Mouse (Mus musculus): ENCODE results near the gene Prc1. TPM values are rescaled to one million over a fixed set of nuclear protein-coding genes. Genes with fewer than 3 reads are reported as not detected.

Prc1 gene
- total RNA-seq, 2 experiments from 2014 or later, result 0.38 to 0.45 TPM

DNA sequence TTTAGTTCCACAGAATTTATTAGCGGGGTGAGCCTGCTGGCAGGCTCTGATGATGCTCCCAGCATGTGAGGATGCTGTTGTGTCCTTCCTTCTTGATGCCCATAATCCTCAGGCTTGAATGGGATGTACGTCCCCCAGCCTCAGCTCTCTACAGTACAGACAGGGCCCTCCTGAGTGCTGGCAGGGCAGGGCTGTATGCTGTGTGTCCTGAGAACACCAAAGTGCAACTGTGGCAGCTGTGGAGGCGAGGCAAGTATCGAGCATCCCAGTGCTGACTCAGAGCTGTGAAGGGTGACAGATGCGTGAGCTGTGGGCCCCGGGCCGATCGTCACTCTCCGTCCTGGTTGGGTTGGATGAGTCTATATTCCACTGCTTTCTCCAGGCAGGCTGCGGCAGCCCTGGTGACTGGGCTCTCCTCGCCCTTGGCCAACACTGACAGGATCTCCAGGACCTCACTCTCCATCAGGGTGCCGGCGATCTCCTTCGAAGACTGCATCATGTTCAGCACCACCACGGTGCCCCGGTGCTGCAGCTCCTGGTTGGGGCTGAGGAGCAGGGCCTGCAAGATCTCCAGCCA, 31.1 kb downstream of the Prc1 start:
- Histone ChIP-seq H3K27ac (peak overlapping the region; percentile 95), H3K4me3 (no peak overlapping the region)
- intact Hi-C loops (cut with DNase I), result no loop called here
- TF ChIP-seq CTCF (IDR thresholded peaks at IDR 0.05), result no peak
- no peak for DNase-seq

DNA sequence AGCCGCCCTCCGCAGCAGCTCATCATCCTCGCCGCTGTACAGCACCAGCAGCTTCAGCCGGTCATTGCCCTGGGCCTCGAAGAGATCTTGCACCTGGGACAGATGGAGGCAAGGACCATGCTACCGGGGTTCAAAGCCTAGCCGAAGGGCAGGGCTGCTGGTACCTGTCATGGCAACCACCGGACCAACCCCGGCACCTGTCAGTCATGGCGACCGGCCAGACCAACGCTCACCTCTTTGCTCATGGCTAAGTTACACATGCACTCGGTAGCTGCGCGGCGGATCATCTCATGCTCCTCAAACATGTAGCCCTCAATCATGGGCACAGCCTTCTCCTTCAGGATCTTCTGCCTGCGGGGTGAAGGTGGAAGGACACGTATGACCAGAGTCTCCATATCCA, 31.8 kb downstream of the Prc1 start:
- Histone ChIP-seq H3K27ac (no peak overlapping the region), H3K4me3 (no peak overlapping the region)
- DNase-seq, result no peak
- intact Hi-C loops (cut with DNase I), result no loop called here
- TF ChIP-seq CTCF (IDR thresholded peaks at IDR 0.05), result no peak

DNA sequence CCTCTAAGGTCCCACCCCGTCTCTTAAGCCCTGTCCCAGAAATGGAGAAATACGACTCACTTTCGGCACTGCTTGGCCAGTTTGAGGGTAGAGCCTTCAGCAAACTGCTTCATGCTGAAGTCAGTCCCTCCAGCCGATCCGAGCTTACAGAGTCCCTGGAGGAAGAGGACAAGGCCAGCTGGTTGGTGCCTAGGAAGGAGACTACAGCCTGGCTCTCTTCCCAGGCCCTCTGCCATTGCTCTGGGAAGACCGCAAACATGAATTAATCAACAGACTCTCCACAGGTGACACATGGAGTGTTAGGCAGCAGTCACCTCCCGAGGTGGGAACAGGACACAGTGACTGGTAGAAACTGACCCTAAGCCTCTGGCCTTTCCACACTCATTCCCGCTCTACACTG, 36.0 kb downstream of the Prc1 start:
- DNase-seq, result no peak
- intact Hi-C loops (cut with DNase I), result no loop called here
- no peak overlapping the region for H3K27ac ChIP-seq

DNA sequence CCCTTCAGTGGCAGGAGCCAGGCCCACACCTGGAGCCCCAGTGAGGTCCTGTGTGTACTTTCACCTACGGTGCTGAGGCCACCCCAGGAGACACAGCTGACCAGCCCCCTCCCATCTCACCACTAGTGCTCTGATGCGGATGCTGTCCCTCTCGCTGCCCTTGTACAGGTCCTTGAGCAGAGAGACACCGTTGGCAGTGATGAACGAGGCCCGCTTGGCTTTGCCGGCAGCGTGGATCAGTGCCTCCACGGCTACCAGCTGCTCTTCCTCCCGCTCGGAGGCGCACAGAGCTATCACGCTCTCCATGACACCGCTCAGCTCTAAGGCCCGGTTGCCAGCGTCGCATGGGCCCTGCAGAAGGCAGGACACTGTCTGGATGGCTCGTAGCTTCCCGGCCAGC, 37.2 kb downstream of the Prc1 start:
- H3K27ac ChIP-seq, result no peak overlapping the region
- intact Hi-C loops (cut with DNase I), result no loop called here
- DNase-seq, result no peak
- no peak for TF ChIP-seq CTCF (IDR thresholded peaks at IDR 0.05)
- no peak overlapping the region for H3K4me3 ChIP-seq

More for the DNA sequence above, 36.0 kb downstream of the Prc1 start:
- no peak overlapping the region for H3K4me3 ChIP-seq
- no peak for TF ChIP-seq CTCF (IDR thresholded peaks at IDR 0.05)

DNA sequence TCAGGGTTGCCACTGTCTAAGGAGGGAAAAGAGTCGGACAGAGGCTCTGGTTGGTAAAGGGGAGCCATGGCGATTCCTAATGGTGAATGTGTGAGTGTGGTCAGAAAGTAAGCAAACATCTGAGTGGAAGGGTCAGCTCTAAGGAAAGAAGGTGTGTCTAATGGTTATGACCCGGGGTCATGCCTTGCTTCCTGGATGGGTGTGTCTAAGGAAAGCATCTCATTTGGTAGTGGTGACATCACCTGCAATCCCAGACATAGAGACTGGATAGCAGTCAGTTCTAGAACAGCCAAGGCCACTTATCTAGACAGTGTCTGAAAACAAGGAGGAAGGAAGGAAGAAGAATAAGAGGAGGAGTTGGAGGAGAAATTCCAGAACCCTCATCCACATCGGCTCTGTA, 40.6 kb downstream of the Prc1 start:
- Histone ChIP-seq H3K27ac (no peak overlapping the region), H3K4me3 (no peak overlapping the region)
- no peak for DNase-seq
- intact Hi-C loops (cut with DNase I), result no loop called here
- no peak for TF ChIP-seq CTCF (IDR thresholded peaks at IDR 0.05)

DNA sequence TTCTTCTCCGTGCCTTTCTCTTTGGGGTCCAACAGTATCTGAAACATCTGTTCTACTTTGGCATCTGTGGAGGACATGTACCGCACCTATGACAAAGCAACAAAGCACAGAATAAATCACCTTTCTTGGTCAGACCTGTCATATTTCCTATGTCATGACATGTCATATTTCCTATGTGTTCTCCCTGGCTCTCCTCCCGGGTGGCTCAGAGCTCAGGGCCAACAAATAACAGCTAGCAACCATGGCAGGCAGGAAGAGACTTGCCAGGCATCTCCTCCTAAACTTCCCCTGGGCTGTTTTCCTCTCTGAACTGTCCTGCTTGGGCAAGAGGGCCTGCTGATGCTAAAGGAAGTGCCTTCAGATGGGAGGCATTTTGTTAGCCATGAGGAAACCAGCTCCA, 42.7 kb downstream of the Prc1 start:
- TF ChIP-seq CTCF (IDR thresholded peaks at IDR 0.05), result no peak
- no peak for DNase-seq
- Histone ChIP-seq H3K4me3 (no peak overlapping the region), H3K27ac (no peak overlapping the region)
- intact Hi-C loops (cut with DNase I), result no loop called here

DNA sequence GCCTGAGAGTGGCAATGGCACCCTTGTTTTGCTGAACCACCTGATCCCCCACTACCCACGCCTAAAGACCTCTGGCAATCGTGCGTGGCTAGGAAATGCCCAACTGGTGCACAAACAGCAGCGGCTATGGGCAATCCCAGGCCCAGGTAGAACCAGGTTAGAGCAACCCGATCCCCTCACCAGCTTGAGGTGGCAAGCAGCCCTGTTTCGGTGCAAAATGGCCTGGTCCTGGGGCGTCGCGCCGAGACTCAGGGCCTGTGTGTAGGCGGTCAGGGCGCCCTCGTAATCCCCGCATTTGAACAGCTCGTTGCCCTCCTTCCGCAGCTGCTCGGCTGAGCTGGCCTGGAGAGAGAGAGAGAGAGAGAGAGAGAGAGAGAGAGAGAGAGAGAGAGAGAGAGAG, 45.1 kb downstream of the Prc1 start:
- intact Hi-C loops (cut with DNase I), result no loop called here
- Histone ChIP-seq H3K4me3 (peak overlapping the region; percentile 86), H3K27ac (peak overlapping the region; percentile 95)
- no peak for TF ChIP-seq CTCF (IDR thresholded peaks at IDR 0.05)
- DNase-seq, result peak; percentile 68

DNA sequence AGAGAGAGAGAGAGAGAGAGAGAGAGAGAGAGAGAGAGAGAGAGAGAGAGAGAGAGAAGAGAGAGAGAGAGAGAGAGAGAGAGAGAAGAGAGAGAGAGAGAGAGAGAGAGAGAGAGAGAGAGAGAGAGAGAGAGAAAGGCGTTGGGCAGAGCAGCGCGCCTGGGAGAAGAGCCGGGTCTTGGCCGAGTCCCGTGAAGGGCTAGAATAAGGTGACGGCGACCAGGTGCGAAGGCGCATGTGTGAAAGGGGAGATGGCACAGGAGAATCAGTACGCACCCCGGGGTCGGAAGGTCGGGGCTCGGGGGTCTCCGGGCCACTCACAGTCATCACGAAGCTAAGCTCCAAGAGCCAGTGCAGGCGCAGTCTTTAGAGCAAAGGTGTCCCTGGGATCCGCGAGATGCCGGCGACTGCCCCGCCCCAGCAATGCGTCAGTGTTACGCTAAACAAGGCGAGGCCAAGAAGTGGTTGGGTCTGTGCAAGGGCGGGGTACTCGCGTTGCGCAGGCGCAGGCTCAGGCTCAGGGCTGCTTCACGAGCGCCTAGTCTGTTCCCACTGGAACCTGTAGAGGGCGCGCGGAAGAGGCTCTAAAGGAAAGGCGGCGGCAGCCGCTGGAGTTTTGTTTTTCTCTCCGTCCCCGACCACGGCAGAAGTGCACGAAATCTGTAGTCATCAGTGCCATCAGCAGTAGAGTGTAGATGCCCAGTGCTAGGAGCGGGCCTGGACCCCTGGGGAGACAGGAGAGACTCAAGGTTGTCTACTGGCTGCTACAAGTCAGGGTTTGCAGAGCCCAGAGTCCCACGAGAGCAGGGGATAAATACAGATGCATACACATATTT, 45.8 kb downstream of the Prc1 start:
- peak overlapping the region; percentile 86 for H3K4me3 ChIP-seq
- intact Hi-C loops (cut with DNase I), result no loop called here
- peak; percentile 98 for DNase-seq
- TF ChIP-seq CTCF (IDR thresholded peaks at IDR 0.05), result peak; percentile 93
- peak overlapping the region; percentile 95 for H3K27ac ChIP-seq

DNA sequence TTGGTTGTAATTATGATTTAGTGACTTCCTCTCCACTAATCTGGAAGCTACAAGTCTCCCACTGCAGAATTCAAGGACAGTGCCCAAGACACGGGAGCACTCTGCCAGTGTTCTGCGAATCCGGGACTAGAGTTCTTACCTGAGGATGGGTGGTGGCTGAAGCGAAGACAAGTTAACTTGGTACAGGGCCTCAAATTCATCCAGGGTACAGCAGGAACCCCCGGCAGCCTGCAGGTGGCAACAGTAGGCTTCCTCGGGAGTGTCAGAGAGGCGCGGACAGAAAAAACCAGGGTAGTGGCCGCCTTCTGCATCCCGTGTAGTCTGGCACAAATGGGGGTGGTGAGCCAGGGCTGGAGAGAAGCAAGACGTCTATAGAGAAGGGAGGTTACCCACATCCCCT, 46.5 kb downstream of the Prc1 start, which contains the start of gene Unc45a:
TSS of gene Unc45a (minus strand) at position 213 of the 400 bp plus-strand sequence.
- TF ChIP-seq CTCF (IDR thresholded peaks at IDR 0.05), result peak; percentile 74
- Histone ChIP-seq H3K4me3 (peak within 1 kb of the TSS; percentile 86), H3K27ac (peak within 1 kb of the TSS; percentile 95)
- DNase-seq, result peak; percentile 80
- intact Hi-C loops (cut with DNase I), result no loop called here

DNA sequence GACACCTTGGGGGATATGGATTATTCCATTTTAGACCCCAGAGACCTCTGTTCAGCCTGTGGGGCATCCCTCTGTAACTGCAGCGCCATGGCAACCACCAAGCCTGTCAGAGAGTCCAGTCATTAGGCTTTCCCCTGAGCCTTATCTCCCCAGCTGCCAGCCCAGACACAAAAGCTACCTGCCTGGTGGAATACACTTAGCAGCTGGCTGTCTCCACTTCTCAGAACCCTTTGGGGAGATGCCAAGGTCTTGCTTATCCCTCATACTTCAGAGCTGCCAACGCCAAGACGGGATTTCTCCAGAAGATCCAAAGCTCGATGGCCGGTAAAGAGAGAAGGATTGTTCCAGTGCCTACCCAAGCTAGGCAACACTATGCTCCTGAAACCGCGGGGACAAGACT, 47.5 kb downstream of the Prc1 start:
- no peak for DNase-seq
- Histone ChIP-seq H3K4me3 (no peak overlapping the region), H3K27ac (no peak overlapping the region)
- intact Hi-C loops (cut with DNase I), result no loop called here
- TF ChIP-seq CTCF (IDR thresholded peaks at IDR 0.05), result no peak

DNA sequence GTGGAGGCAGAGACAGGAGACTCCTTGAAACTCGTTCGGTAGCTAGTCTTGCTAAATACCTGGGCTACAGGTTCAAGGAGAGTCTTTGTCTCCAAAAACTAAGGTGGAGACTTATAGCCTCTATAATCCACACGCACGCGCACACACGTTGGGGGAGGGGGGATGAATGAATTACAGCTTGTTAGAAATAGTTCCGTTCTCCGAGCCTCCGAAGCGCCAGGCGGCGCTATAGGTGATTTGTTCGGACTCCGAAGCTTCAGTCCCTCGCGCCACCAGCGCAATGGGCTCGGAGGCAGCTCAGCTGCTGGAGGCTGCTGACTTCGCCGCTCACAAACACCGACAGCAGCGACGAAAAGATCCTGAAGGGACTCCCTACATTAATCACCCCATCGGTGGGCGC, 48.6 kb downstream of the Prc1 start, which contains the start of gene Hddc3:
TSS of gene Hddc3 (plus strand) at position 247 of the 400 bp plus-strand sequence.
- Histone ChIP-seq H3K27ac (peak within 1 kb of the TSS; percentile 94), H3K4me3 (peak within 1 kb of the TSS; percentile 77)
- DNase-seq, result peak; percentile 95
- intact Hi-C loops (cut with DNase I), result loop anchor here (1.0 kb wide), 1 partner anchor 27 kb away; no protein-coding TSS in a partner anchor
- peak; percentile 89 for TF ChIP-seq CTCF (IDR thresholded peaks at IDR 0.05)

DNA sequence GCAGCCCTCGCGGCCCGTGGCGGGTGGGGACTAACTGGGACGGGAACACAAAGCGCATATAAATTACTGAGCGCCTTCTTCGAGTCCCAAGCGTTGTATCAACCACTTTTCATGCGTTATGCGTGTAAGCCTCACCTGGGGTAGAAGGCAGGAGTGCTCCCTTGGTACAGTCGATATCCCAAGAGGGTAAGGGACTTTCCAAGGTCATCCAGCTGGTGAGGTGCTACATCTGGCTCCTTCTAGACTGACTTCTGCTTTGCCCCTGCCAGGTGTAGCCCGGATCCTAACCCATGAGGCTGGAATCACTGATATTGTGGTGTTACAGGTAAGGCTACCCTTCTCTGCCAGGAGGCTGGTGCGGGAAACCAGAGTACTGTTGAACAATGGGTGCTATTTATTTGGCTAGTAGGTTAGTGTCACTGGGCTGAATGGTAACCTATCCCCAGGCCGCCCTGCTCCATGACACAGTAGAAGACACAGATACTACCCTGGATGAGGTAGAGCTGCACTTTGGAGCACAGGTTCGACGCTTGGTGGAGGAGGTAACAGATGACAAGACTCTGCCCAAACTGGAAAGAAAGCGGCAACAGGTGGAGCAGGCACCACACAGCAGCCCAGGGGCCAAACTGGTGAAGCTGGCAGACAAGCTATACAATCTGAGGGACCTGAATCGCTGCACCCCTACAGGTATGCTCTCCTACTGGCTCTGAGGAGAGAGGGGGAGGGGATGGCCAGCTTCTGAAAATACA, 49.2 kb downstream of the Prc1 start:
- intact Hi-C loops (cut with DNase I), result loop anchor here (1.0 kb wide), 1 partner anchor 27 kb away; no protein-coding TSS in a partner anchor
- TF ChIP-seq CTCF (IDR thresholded peaks at IDR 0.05), result no peak
- DNase-seq, result no peak
- Histone ChIP-seq H3K4me3 (peak overlapping the region; percentile 77), H3K27ac (peak overlapping the region; percentile 94)

DNA sequence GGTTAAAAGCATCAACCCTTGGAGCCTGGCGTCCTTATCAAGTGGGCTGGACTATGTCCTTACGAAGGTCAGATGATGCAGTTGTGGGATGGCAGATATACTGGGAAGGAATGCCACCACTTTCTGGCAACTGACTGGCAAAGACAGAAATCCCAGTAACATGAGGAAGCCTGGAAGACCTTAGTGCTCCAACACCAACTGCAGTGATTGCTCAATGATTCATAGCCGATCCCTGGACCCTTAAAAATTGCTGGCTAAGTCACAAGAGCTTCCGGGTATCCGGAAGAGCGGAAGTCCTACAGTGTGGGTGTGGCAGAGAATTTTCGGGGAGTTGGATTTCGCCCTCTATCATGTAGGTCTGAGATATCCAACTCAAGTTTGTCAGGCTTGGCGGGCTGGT, 51.9 kb downstream of the Prc1 start:
- H3K27ac ChIP-seq, result peak overlapping the region; percentile 68
- DNase-seq, result no peak
- no peak for TF ChIP-seq CTCF (IDR thresholded peaks at IDR 0.05)
- H3K4me3 ChIP-seq, result peak overlapping the region; percentile 13; the same call in 1 of the 2 replicates
- intact Hi-C loops (cut with DNase I), result no loop called here
